Mouse (Mus musculus) urinary bladder, adult 18-20 months (tissue): Measurements from ENCODE around the gene Bspry.
A peak's percentile ranks its signal among the peaks of the same experiment; 100 is the strongest.

Experiments used
- DNase-seq, 2 experiments: peaks; one replicate each; pipeline ENCODE4 v3.0.0; 2022; ENCODE audit warnings: low spot score in 2 of 2, mixed read lengths in 2 of 2

The Bspry gene

DNA sequence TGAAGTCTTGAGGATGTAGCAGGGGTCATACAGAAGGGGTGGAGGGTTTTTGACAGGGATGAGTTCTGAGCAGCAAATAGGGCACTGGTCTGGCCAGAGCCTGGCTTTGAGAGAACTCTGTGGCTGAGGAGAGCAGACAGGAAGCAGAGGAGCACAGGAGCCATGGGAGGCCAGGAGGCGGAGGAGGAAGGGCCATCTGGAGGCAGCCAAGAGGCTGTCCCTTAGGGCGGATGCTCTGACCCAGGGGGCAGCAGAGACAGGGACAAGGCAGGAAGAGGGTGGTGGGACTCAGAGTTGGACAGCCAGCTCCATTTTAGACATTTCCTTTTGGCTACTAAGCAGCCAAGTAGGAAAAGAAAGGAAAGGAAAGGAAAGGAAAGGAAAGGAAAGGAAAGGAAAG lies 36.2 kb downstream of the Bspry start:
- DNase-seq: no peak

DNA sequence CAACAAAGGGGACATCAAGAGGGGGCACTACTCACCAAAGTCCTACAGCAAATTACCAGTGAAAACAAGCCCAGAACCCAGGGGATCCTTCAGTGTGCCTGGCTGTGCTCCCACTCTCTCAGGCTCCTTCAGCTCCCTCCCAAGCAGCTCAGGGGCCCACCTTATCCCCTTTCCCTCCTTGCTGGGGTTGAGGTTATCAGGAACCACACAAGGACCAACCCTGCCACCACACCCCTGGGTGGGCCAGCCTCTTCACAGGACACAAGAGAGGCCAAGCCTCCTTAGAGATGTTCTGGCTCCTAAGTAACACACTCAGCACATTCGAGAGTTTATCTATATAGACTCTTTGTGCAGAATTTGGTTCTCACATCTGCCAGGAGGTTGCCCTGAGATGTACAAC lies 36.7 kb downstream of the Bspry start:
- DNase-seq: no peak

DNA sequence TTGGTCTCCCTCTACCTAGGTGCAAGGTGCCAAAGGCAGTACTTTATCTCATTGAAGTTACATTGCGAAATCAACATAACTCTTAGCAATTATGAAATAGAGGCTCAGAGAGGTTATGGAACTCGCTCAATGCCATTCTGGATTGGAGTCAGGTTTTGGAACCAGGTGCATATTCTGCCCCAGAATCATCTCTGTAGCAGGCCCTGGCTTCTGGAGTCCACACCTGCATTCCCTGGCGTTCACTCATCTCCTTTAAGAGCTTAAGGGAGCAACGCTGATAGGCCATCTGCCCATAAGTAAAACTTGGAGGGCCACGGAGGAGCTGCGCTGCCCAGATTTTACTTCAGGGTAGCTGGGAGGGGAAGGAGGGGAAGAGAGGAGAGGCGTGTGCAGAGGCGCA lies 37.2 kb downstream of the Bspry start:
- DNase-seq: no peak

DNA sequence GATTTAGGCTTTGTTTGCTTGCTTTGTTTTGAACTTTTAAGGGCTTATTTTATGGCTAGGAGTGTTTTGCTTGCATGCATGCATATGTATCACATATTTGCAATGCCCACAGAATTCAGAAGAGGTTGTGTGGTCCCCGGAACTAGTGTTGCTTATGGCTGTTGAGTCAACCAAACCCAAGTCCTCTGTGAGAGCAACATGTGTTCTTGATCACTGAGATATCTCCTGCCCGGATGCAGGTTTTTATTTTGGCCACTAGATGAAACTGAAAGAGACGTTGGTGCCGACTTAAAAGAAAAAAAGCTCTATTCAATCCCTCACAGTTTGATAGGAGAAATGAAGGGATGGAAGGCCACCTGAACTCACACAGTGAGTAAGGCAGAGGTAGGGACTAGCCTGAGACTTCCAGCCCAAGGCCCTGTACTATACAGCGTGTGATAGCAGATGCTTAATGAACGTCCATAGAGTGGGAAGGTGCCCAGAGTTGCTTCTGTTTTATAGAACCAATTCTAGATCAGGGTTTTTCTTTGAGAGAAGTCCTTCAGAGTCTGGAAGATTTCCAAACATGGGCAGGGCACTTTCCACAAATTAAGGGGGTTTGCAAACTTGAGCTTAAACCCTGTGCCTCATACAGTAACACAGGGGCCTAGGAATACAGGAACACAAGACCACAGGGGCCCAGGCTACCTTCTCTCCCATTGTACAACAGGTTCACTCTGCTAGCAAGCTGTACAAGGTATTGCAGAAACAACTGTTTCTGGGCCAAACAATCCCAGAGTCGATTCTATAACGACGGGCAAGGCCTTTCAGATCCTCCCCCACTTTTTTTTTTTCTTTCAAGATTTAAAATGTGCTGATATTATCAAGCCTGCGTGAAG lies 37.9 kb downstream of the Bspry start:
- no peak for DNase-seq

DNA sequence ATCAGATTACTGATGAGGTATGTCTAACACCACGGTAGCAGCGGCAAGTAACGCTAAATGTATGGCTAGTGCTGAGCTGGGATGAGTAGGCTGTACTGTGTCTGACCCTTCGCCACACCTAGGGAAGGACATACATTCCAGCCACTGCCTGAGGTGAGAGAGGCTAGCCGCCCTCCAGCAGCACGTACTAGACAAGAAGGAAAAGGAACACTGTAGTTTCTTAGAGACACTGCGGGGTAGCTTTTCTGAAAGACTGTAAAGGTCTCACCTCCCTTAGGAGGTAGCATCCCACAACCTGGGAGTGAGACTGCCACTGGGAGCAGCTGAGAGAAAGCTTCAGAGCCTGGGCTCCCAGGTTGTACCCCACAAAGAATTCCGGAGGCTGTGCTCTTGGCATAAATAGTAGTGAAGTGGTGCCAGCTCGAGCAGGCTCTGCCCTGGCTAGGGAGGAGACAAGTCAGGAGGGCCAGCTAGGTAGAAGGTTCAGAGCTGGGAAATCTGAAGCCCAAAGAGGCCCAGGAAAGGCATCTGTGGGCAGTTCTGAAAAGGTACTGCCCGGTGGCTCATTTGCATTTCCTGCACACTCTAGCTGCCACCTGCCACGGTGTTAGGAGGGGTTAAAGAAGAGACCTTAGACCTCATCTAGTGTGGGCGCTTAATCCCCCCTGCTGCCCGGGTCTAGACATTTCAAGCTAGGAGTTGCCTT lies 38.7 kb downstream of the Bspry start:
- peak in 1 of 2 experiments; percentile 45 for DNase-seq

DNA sequence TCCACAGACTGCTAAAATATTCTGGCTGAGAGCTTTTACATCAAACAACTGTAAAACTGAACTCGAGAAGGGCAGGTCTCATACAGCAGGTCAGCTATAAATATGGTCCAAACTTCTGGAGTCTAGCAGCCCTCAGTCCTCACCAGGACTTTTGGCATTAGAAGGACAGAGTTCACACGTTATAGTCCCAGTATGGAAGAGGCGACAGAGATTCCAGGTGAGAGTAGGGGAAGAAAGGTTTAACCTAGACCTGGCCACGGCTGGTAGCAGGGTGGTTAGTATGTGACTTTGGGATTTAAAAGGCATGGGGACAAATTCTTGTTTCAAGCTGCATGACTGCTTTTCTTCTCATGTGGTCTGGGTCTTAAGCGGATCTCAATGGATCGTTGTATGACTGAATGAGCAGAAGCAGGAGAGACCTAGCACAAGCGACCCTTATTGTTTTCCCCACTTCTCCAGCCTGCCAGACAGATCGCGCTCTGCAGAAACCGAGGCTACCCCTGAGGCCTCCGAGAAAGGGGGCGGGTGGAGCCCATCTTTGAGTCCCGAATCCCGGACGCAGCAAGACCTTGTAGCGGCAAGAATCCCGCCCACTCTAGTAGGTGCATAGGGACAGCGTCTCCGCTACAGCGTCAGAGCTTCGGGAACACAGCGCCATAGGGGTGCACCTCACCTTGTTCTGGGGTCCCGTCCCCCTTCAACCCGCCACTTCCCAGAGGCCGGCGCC lies 39.4 kb downstream of the Bspry start:
- DNase-seq: no peak

DNA sequence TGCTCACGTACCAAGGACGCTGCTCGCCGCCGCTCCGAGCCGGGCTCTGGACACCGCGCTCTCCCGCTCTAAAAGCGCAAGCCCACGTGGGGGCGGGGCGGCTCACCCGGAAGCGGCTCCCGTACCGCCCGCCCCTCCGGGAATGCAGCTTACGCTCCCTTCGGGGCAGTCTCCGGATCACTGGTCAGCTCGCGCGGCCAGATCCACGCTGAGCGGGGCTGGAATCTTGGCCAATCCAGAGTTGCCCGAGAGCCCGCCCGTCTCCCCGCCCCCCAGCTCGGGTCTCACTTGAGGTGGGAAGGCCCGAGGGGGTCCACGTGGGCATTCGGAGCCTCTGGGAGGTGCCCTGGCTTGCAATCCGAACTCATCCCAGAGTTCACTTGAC lies 40.0 kb downstream of the Bspry start, which contains the start of gene Alad:
Gene Alad (minus strand): TSS at position 70 of the 385 bp plus-strand sequence.
- peak; percentile 83 to 86 for DNase-seq

DNA sequence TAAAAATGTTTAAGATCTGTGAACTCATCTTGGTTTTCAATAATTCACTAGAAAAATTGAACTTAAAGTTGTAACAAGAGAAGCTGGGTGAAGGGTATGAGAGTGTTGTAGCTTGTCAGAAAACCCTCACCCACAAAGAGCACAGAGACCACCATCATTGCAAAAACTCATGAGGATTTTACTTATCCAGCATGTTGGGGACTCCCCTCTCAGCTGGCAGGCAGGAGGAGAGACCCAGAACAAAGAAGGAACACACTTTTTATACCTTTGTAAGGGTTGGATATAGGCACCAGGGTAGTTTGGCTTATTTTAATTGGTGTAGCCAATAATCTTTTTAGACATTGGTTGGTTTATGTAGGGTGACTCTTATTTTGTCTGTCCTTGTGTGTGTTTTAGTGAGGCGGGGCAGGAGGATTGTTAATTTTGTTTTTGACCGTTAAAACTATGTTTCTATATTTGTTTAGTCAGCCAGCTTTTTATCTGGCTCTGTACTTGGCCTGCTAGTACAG lies 41.1 kb downstream of the Bspry start:
- DNase-seq: no peak

DNA sequence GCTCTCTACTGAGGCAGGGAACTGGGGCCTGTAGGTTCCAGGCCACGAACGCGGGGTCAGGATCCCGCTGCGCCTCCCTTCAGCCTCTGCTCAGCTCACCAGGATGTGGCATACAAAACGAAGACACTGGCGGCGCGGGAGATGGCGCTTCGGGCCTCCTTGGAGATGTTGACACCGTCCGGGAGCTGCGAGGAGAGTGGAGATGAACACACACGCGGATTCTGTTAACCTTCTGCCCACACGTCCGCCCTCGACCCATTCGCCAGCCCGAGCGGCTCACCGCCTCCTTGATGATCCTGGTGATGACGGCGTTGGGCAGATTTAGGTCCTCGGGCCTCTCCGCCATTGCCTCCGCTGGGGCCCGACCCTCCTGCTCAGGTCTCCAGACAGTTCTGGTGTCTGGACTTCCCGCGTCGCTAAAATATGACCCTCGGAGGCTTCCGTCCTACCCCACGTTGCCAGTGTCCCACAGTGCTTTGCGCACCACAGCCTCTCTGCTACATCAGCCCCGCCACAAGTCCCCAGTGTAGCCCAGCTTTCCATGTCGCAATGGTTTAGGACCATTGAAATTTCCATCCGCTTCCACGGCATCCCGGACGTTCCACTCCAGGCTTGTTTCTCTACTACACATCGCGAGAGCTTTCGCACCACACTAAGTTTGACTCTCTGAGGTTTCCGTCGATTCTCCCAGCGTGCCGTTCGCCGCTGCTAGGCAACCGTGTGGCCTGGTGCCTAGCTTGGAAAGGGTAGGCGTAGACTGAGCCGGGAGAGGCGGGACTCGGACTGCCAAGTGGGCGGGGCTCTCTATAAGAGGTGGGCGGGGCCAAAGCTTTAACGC lies 45.0 kb downstream of the Bspry start, which contains the start of the genes Pole3 and 4933430I17Rik:
Gene Pole3 (minus strand): TSS at position 418 of the 838 bp plus-strand sequence.
Gene 4933430I17Rik (plus strand): TSS at position 719 of the 838 bp plus-strand sequence.
- DNase-seq: peak; percentile 94 to 96

DNA sequence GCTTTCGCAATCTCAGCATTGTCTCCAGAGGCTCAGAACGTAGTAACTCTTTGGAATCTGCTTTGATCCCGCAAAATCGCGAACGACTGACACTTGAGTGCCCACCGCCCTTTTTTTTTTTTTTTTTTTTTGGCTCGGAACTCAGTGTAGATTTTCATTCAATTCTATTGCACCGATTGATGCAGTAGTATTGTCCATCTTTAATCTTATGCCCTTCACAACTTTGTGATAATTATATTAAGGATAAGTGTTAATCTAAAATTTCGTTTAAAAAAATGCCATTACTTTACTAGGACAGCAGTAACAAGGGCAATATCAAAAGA lies 45.6 kb downstream of the Bspry start:
- DNase-seq: no peak

DNA sequence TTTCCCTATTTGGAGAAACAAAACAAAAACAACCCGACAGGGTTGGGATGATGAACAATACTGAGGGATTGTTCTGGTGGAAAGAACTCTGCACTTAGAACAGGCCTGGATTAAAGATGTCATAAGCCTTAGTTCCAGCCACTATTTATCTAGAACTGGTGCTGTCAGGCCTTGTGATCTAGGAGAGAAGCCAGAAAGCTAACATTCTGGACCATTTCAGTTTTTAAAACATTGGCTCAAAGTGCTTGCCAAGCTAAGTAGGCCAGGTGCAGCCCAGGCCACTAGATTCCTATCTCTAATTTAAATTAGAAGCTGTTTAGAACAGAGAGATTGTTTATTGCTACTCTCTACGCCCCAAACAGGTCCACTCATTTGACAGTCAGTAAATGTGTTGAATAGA lies 46.4 kb downstream of the Bspry start:
- no peak for DNase-seq

DNA sequence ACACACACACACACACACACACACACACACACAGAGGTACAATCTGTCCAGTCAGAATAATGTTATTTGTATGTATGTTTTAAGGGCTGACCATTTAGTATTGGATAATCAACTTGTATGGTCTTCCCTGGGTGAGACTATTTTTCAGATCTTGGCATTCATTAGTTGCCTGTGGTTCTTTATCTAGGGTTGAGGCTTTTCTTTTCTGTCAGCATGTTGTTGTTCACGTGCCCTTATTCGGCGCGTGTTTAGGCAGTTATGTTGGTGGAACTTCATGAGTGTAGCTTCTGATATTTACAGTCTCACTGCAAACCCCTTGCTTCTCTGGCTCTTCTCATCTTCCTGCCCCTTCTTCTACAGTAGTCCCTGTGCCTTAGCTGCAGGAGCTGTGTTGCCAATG lies 47.8 kb downstream of the Bspry start:
- no peak for DNase-seq

DNA sequence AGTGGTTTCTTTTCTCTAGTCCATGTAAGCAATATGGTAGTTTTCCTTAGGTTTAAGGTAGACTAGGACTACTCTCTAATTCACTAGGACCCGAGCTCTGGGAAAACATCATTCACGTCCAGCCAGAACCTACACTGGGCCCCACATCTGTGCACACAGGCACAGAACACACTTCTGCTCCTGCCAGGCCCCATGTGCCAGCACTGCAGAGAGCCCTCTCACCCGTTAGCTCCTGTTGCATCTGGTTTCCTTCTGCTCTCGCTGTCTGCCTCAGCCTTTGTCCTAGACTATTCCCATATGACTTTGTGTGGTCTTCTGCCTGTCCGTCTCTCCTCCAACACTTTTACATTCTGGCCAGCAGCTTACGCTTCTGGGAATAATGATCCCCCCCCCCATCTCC lies 53.9 kb downstream of the Bspry start:
- DNase-seq: no peak

DNA sequence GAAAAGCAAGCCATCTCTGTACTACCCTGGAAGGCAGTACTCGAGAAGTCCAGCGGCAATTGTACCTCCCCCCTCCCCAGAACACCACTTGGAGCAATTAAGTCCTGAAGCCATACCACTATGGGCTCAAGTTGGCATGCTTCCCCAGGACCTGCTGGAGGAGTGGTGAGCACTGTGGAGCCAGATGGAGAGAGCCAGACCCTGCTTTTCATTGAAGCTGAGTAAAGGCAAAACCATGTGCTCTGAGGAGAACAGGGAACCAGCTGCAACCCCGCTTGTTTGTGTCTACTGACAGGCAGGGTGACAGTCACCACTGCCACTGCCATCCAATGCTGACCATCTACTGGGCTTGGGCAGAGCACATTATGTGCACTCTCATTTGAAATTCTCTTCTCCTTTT lies 61.9 kb downstream of the Bspry start:
- no peak for DNase-seq

DNA sequence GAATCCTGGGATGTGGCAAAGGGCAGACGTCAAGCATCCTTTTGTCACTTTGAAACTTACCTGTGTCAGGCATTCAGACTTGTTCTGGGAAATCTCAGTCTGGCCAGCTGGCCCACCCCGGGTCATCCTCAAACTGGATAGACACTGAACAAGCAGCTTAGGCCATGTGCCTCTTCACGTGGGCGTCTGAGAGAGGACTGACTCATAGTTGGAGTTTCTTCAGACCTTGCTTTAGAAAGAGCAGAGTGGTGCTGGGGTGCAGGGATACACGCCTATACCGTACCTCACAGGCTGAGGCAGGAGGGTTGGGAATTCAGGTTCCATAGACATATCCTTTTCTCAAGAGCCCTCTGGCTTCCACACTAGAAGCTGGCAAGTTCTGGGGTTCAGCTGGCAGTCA lies 63.9 kb downstream of the Bspry start:
- no peak for DNase-seq

DNA sequence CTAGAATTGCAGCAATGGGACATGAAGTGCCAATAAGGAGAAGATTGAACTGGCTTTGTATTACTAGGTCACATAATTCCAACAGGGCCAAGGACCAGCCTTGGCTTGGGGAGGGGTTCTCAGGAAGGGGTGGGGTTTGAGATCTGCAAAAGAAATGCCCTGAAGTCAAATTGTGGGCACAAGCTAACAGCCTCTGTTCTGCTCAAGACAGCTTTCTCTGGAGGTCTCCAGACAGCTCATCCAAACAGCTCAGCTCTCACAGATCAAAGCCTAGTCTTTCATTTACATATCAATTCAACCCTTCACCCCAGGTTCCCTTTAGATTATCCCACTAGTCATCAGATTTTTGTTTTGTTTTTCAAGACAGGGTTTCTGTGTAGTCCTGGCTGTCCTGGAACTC lies 64.9 kb downstream of the Bspry start:
- no peak for DNase-seq
